Mouse (Mus musculus): Measurements from ENCODE around the gene Nsun2. TPM values are rescaled to one million over a fixed set of nuclear protein-coding genes. Genes with fewer than 3 reads are reported as not detected.

The Nsun2 gene
- polyA plus RNA-seq, 1 experiment from 2014 or later, result 82.0 TPM

- H3K9ac ChIP-seq (ENCODE audit: low read depth, low read length), result peak within 1 kb of the TSS; percentile 90
- DNase-seq (ENCODE audit: low spot score) (peak; percentile 100), ATAC-seq (replicated peaks; ENCODE audit: low FRiP score, low read depth) (peak; percentile 99)
- TF ChIP-seq CTCF (IDR thresholded peaks at IDR 0.05; ENCODE audit: low read depth), result no peak
- under 1% methylated on average over 67 of the region's 69 CpGs for WGBS
- H3K27me3 ChIP-seq (ENCODE audit: insufficient read depth, low read length), result no peaks in the 10 kb centered on the region
- H3K4me3 ChIP-seq (replicated peaks; ENCODE audit: low read depth, low read length), result peak within 1 kb of the TSS; percentile 88
- H3K4me2 ChIP-seq (ENCODE audit: low read length), result peak within 1 kb of the TSS; percentile 91
- H3K9me3 ChIP-seq (replicated peaks; ENCODE audit: low read length), result no peaks in the 10 kb centered on the region
- peaks cover 6% of the 10 kb centered on the region; the same call in 1 of the 2 replicates for H3K4me1 ChIP-seq (replicated peaks; ENCODE audit: insufficient read depth, low read length)
- peaks cover 14% of the 10 kb centered on the region for H3K36me3 ChIP-seq (ENCODE audit: insufficient read depth, low read length)
- H3K27ac ChIP-seq, result peak within 1 kb of the TSS; percentile 50; the same call in 1 of the 2 replicates
These were observed 78.0 kb downstream of the Nsun2 start, which contains the start of gene Srd5a1 for GRCm38 (mm10) chr13:69611398-69612174. Srd5a1 (minus strand) TSS chr13:69611442.

GRCm38 (mm10) chr13:69612175-69612544, 78.6 kb downstream of the Nsun2 start:
- Histone ChIP-seq H3K27ac (peak overlapping the region; percentile 50; the same call in 1 of the 2 replicates), H3K4me3 (replicated peaks; ENCODE audit: low read depth, low read length) (peak overlapping the region; percentile 88), H3K4me1 (replicated peaks; ENCODE audit: insufficient read depth, low read length) (peaks cover 6% of the 10 kb centered on the region; the same call in 1 of the 2 replicates), H3K4me2 (ENCODE audit: low read length) (peak overlapping the region; percentile 82), H3K9ac (ENCODE audit: low read depth, low read length) (peak overlapping the region; percentile 90), H3K9me3 (replicated peaks; ENCODE audit: low read length) (no peaks in the 10 kb centered on the region), H3K27me3 (ENCODE audit: insufficient read depth, low read length) (no peaks in the 10 kb centered on the region), H3K36me3 (ENCODE audit: insufficient read depth, low read length) (peaks cover 19% of the 10 kb centered on the region)
- DNase-seq (ENCODE audit: low spot score) (no peak), ATAC-seq (replicated peaks; ENCODE audit: low FRiP score, low read depth) (no peak)
- WGBS, result under 1% methylated on average over 24 of the region's 24 CpGs
- no peak for TF ChIP-seq CTCF (IDR thresholded peaks at IDR 0.05; ENCODE audit: low read depth)

GRCm38 (mm10) chr13:69616716-69617115, 83.2 kb downstream of the Nsun2 start:
- ATAC-seq (replicated peaks; ENCODE audit: low FRiP score, low read depth) (no peak), DNase-seq (ENCODE audit: low spot score) (no peak)
- H3K9me3 ChIP-seq (replicated peaks; ENCODE audit: low read length), result no peaks in the 10 kb centered on the region
- no peaks in the 10 kb centered on the region for H3K27me3 ChIP-seq (ENCODE audit: insufficient read depth, low read length)
- no peak overlapping the region for H3K9ac ChIP-seq (ENCODE audit: low read depth, low read length)
- H3K27ac ChIP-seq, result no peak overlapping the region
- H3K4me2 ChIP-seq (ENCODE audit: low read length), result no peak overlapping the region
- peaks cover 6% of the 10 kb centered on the region; the same call in 1 of the 2 replicates for H3K4me1 ChIP-seq (replicated peaks; ENCODE audit: insufficient read depth, low read length)
- 92% methylated on average over 6 of the region's 6 CpGs for WGBS
- H3K4me3 ChIP-seq (replicated peaks; ENCODE audit: low read depth, low read length), result no peak overlapping the region
- peaks cover 46% of the 10 kb centered on the region for H3K36me3 ChIP-seq (ENCODE audit: insufficient read depth, low read length)
- no peak for TF ChIP-seq CTCF (IDR thresholded peaks at IDR 0.05; ENCODE audit: low read depth)

- no peak overlapping the region for H3K4me3 ChIP-seq (replicated peaks; ENCODE audit: low read depth, low read length)
- no peaks in the 10 kb centered on the region for H3K4me1 ChIP-seq (replicated peaks; ENCODE audit: insufficient read depth, low read length)
- no peaks in the 10 kb centered on the region for H3K9me3 ChIP-seq (replicated peaks; ENCODE audit: low read length)
- no peak for ATAC-seq (replicated peaks; ENCODE audit: low FRiP score, low read depth)
- no peak for DNase-seq (ENCODE audit: low spot score)
- H3K9ac ChIP-seq (ENCODE audit: low read depth, low read length), result no peak overlapping the region
- H3K27me3 ChIP-seq (ENCODE audit: insufficient read depth, low read length), result no peaks in the 10 kb centered on the region
- TF ChIP-seq CTCF (IDR thresholded peaks at IDR 0.05; ENCODE audit: low read depth), result no peak
- 74% methylated on average over 5 of the region's 5 CpGs for WGBS
- H3K36me3 ChIP-seq (ENCODE audit: insufficient read depth, low read length), result peaks cover 68% of the 10 kb centered on the region
- no peak overlapping the region for H3K27ac ChIP-seq
- no peak overlapping the region for H3K4me2 ChIP-seq (ENCODE audit: low read length)
These were observed 90.3 kb downstream of the Nsun2 start for GRCm38 (mm10) chr13:69623843-69624242.

GRCm38 (mm10) chr13:69624510-69624909, 91.0 kb downstream of the Nsun2 start:
- Histone ChIP-seq H3K4me1 (replicated peaks; ENCODE audit: insufficient read depth, low read length) (no peaks in the 10 kb centered on the region), H3K4me3 (replicated peaks; ENCODE audit: low read depth, low read length) (no peak overlapping the region), H3K9me3 (replicated peaks; ENCODE audit: low read length) (no peaks in the 10 kb centered on the region), H3K27me3 (ENCODE audit: insufficient read depth, low read length) (no peaks in the 10 kb centered on the region), H3K27ac (no peak overlapping the region), H3K4me2 (ENCODE audit: low read length) (no peak overlapping the region), H3K36me3 (ENCODE audit: insufficient read depth, low read length) (peaks cover 66% of the 10 kb centered on the region), H3K9ac (ENCODE audit: low read depth, low read length) (peak overlapping the region; percentile 15; the same call in 1 of the 2 replicates)
- no peak for ATAC-seq (replicated peaks; ENCODE audit: low FRiP score, low read depth)
- no peak for TF ChIP-seq CTCF (IDR thresholded peaks at IDR 0.05; ENCODE audit: low read depth)
- no peak for DNase-seq (ENCODE audit: low spot score)
- WGBS, result 89% methylated on average over 3 of the region's 3 CpGs

- TF ChIP-seq CTCF (IDR thresholded peaks at IDR 0.05; ENCODE audit: low read depth), result no peak
- no peak overlapping the region for H3K4me3 ChIP-seq (replicated peaks; ENCODE audit: low read depth, low read length)
- 98% methylated on average over 3 of the region's 3 CpGs for WGBS
- DNase-seq (ENCODE audit: low spot score), result no peak
- no peak overlapping the region for H3K27ac ChIP-seq
- no peak overlapping the region for H3K4me2 ChIP-seq (ENCODE audit: low read length)
- H3K4me1 ChIP-seq (replicated peaks; ENCODE audit: insufficient read depth, low read length), result no peaks in the 10 kb centered on the region
- H3K9ac ChIP-seq (ENCODE audit: low read depth, low read length), result no peak overlapping the region
- H3K27me3 ChIP-seq (ENCODE audit: insufficient read depth, low read length), result no peaks in the 10 kb centered on the region
- H3K9me3 ChIP-seq (replicated peaks; ENCODE audit: low read length), result no peaks in the 10 kb centered on the region
- peaks cover 86% of the 10 kb centered on the region for H3K36me3 ChIP-seq (ENCODE audit: insufficient read depth, low read length)
- no peak for ATAC-seq (replicated peaks; ENCODE audit: low FRiP score, low read depth)
These were observed 94.4 kb downstream of the Nsun2 start for GRCm38 (mm10) chr13:69627941-69628340.
